Mouse (Mus musculus) kidney, adult 2 months (tissue): Measurements from ENCODE around the gene Cpm.

Experiments used
- CTCF ChIP-seq: fragments of 200-500 bp; conservative IDR thresholded peaks from 2 replicates; pipeline ENCODE4 v1.5.1; 2011; ENCODE audit warnings: low read depth, mild to moderate bottlenecking, control low read depth, low read length, moderate library complexity, mixed read lengths; ENCODE audit not compliant: insufficient read depth, insufficient read length
- POLR2A ChIP-seq: fragments of 200-500 bp; IDR thresholded peaks from one replicate; pipeline ENCODE4 v1.6.1; 2011; ENCODE audit warnings: low read depth, low read length, control low read depth

DNA sequence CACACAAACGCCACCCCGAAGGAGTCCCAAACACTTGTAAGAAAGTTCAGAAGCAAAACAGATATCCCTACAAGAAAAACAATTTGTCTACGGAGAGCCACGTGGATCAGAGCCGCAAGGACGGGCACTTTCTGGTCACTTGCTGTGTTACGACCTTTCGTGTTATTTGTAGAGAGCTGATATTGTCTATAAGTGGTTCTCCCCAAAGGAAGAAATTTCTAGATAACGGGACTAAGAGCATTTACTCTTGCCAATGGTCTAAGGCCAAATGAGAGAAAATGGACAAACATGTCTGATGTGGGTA, 54.4 kb downstream of the Cpm start:
- TF ChIP-seq POLR2A (no peak), CTCF (no peak)
